Mouse (Mus musculus): ENCODE data around the gene Actr2. TPM values are rescaled to one million over a fixed set of nuclear protein-coding genes. Genes with fewer than 3 reads are reported as not detected.

The Actr2 gene
- polyA plus RNA-seq, 1 experiment = 30.2 TPM

- Histone ChIP-seq H3K4me3 (no peak overlapping the region), H3K4me2 (ENCODE audit: low read depth) (no peak overlapping the region), H3K79me2 (ENCODE audit: control insufficient read depth, insufficient read depth) (no peaks in the 10 kb centered on the region), H3K27me3 (ENCODE audit: control insufficient read depth, insufficient read depth, insufficient read length) (no peaks in the 10 kb centered on the region), H3K36me3 (ENCODE audit: control insufficient read depth, insufficient read depth) (peaks cover 29% of the 10 kb centered on the region), H3ac (ENCODE audit: control insufficient read depth, insufficient read length) (no peak overlapping the region)
- TF ChIP-seq SRF (IDR thresholded peaks at IDR 0.05; ENCODE audit: control insufficient read depth, insufficient read length, low read depth) = no peak
- TF ChIP-seq REST (IDR thresholded peaks at IDR 0.05; ENCODE audit: insufficient read depth, insufficient read length) = no peak
- no peak for TF ChIP-seq TCF3 (IDR thresholded peaks at IDR 0.05; ENCODE audit: insufficient read length, low read depth)
- no peak for TF ChIP-seq E2F4 (IDR thresholded peaks at IDR 0.05; ENCODE audit: insufficient read depth)
- no peak for TF ChIP-seq CEBPB (IDR thresholded peaks at IDR 0.05; ENCODE audit: insufficient read depth, poor library complexity, severe bottlenecking)
- no peak for TF ChIP-seq USF1 (IDR thresholded peaks at IDR 0.05; ENCODE audit: low read depth)
- TF ChIP-seq MYOD1 (IDR thresholded peaks at IDR 0.05; ENCODE audit: control insufficient read depth in 1 of 3, insufficient read length in 2 of 3, low read depth in 2 of 3) = no peak
- TF ChIP-seq MAX (IDR thresholded peaks at IDR 0.05; ENCODE audit: low read depth) = no peak
- no peak for TF ChIP-seq TCF12 (IDR thresholded peaks at IDR 0.05; ENCODE audit: insufficient read depth, poor library complexity, severe bottlenecking)
- TF ChIP-seq POLR2AphosphoS2 (IDR thresholded peaks at IDR 0.05; ENCODE audit: insufficient read length, low read depth) = no peak
- TF ChIP-seq POLR2A (IDR thresholded peaks at IDR 0.05; ENCODE audit: insufficient read length, low read depth) = no peak
- TF ChIP-seq MYOG (IDR thresholded peaks at IDR 0.05; ENCODE audit: control insufficient read depth in 1 of 3, insufficient read depth in 1 of 3, insufficient read length in 2 of 3, low read depth in 2 of 3) = no peak
Measured at GRCm38 (mm10) chr11:20053951-20054350, 58.8 kb downstream of the Actr2 start.

DNA sequence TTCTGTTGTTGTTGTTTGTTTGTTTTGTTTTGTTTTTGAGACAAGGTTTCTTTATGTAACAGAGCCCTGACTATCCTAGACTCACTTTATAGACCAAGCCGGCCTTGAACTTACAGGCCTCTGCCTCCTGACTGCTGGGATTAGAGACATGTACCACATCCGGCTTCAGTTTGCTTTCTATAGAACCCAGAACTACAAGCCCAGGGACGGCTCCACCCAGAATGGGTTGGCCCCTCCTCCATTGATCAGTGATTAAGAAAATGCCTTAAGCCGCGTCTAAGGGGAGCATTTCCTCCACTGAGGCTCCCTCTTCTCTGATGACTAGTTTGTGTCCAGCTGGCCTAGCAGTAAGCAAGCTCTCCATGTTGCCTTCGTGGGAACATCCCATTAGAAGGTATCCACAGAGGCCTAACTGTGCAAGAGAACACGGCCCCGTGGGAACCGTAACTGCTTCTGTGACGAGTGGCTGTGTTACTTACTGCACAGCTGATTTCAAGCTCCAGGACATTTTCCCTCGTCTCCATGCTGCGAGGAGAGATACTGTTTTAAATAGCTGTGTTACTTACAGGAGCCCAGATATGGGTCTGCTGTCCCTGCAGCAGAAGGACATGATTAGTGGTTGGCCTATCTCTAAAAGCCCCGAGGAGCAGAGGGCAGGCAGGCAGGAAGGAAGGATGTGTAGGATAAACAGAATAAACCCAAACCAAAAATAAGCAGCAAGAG lies 59.7 kb downstream of the Actr2 start:
- Histone ChIP-seq H3ac (ENCODE audit: control insufficient read depth, insufficient read length) (no peak overlapping the region), H3K4me2 (ENCODE audit: low read depth) (no peak overlapping the region), H3K79me2 (ENCODE audit: control insufficient read depth, insufficient read depth) (no peaks in the 10 kb centered on the region), H3K4me3 (no peak overlapping the region), H3K36me3 (ENCODE audit: control insufficient read depth, insufficient read depth) (peaks cover 20% of the 10 kb centered on the region), H3K27me3 (ENCODE audit: control insufficient read depth, insufficient read depth, insufficient read length) (no peaks in the 10 kb centered on the region)
- TF ChIP-seq POLR2AphosphoS2 (IDR thresholded peaks at IDR 0.05; ENCODE audit: insufficient read length, low read depth) = peak; percentile 23
- TF ChIP-seq POLR2A (IDR thresholded peaks at IDR 0.05; ENCODE audit: insufficient read length, low read depth) = no peak
- TF ChIP-seq REST (IDR thresholded peaks at IDR 0.05; ENCODE audit: insufficient read depth, insufficient read length) = no peak

GRCm38 (mm10) chr11:20045586-20045985 lies 67.1 kb downstream of the Actr2 start:
- Histone ChIP-seq H3K36me3 (ENCODE audit: control insufficient read depth, insufficient read depth) (peaks cover 3% of the 10 kb centered on the region), H3K79me2 (ENCODE audit: control insufficient read depth, insufficient read depth) (no peaks in the 10 kb centered on the region), H3ac (ENCODE audit: control insufficient read depth, insufficient read length) (no peak overlapping the region), H3K4me2 (ENCODE audit: low read depth) (no peak overlapping the region), H3K4me3 (no peak overlapping the region), H3K27me3 (ENCODE audit: control insufficient read depth, insufficient read depth, insufficient read length) (no peaks in the 10 kb centered on the region)
- no peak for TF ChIP-seq E2F4 (IDR thresholded peaks at IDR 0.05; ENCODE audit: insufficient read depth)
- no peak for TF ChIP-seq POLR2AphosphoS2 (IDR thresholded peaks at IDR 0.05; ENCODE audit: insufficient read length, low read depth)
- no peak for TF ChIP-seq TCF3 (IDR thresholded peaks at IDR 0.05; ENCODE audit: insufficient read length, low read depth)
- no peak for TF ChIP-seq SRF (IDR thresholded peaks at IDR 0.05; ENCODE audit: control insufficient read depth, insufficient read length, low read depth)
- TF ChIP-seq TCF12 (IDR thresholded peaks at IDR 0.05; ENCODE audit: insufficient read depth, poor library complexity, severe bottlenecking) = no peak
- no peak for TF ChIP-seq USF1 (IDR thresholded peaks at IDR 0.05; ENCODE audit: low read depth)
- TF ChIP-seq MYOD1 (IDR thresholded peaks at IDR 0.05; ENCODE audit: control insufficient read depth in 1 of 3, insufficient read length in 2 of 3, low read depth in 2 of 3) = no peak
- no peak for TF ChIP-seq REST (IDR thresholded peaks at IDR 0.05; ENCODE audit: insufficient read depth, insufficient read length)
- TF ChIP-seq MYOG (IDR thresholded peaks at IDR 0.05; ENCODE audit: control insufficient read depth in 1 of 3, insufficient read depth in 1 of 3, insufficient read length in 2 of 3, low read depth in 2 of 3) = no peak
- TF ChIP-seq CEBPB (IDR thresholded peaks at IDR 0.05; ENCODE audit: insufficient read depth, poor library complexity, severe bottlenecking) = no peak

DNA sequence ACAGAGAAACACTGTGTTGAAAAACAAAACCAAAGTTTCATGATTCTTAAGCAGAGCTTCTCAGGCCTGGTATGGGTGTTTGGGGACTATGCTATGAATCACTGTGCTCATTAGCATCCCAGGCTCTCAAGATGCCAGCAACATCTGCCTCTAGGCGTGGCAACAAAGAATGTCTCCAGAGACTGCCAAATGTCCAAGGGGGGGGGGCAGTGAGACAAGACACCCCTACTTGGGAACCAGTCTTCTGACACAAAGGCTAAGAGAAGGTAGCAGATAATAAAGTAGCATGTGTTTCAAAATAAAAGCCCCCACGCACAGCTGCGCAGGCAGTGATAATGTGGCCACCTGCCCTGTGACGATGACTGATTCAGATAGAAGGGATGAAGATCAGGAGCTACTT lies 69.5 kb downstream of the Actr2 start:
- Histone ChIP-seq H3K36me3 (ENCODE audit: control insufficient read depth, insufficient read depth) (no peaks in the 10 kb centered on the region), H3K79me2 (ENCODE audit: control insufficient read depth, insufficient read depth) (no peaks in the 10 kb centered on the region), H3K27me3 (ENCODE audit: control insufficient read depth, insufficient read depth, insufficient read length) (no peaks in the 10 kb centered on the region), H3ac (ENCODE audit: control insufficient read depth, insufficient read length) (no peak overlapping the region), H3K4me2 (ENCODE audit: low read depth) (peak overlapping the region; percentile 38), H3K4me3 (no peak overlapping the region)
- peak; percentile 36 for TF ChIP-seq TCF12 (IDR thresholded peaks at IDR 0.05; ENCODE audit: insufficient read depth, poor library complexity, severe bottlenecking)
- TF ChIP-seq USF1 (IDR thresholded peaks at IDR 0.05; ENCODE audit: low read depth) = no peak
- TF ChIP-seq REST (IDR thresholded peaks at IDR 0.05; ENCODE audit: insufficient read depth, insufficient read length) = no peak
- peak in 2 of 3 experiments; percentile 31 to 57 for TF ChIP-seq MYOD1 (IDR thresholded peaks at IDR 0.05; ENCODE audit: control insufficient read depth in 1 of 3, insufficient read length in 2 of 3, low read depth in 2 of 3)
- TF ChIP-seq MYOG (IDR thresholded peaks at IDR 0.05; ENCODE audit: control insufficient read depth in 1 of 3, insufficient read depth in 1 of 3, insufficient read length in 2 of 3, low read depth in 2 of 3) = peak in 2 of 3 experiments; percentile 3 to 52

- no peaks in the 10 kb centered on the region for H3K27me3 ChIP-seq (ENCODE audit: control insufficient read depth, insufficient read depth, insufficient read length)
- no peak overlapping the region for H3ac ChIP-seq (ENCODE audit: control insufficient read depth, insufficient read length)
- peak in 1 of 3 experiments; percentile 34 for TF ChIP-seq MYOD1 (IDR thresholded peaks at IDR 0.05; ENCODE audit: control insufficient read depth in 1 of 3, insufficient read length in 2 of 3, low read depth in 2 of 3)
- TF ChIP-seq CEBPB (IDR thresholded peaks at IDR 0.05; ENCODE audit: insufficient read depth, poor library complexity, severe bottlenecking) = no peak
- no peak for TF ChIP-seq USF1 (IDR thresholded peaks at IDR 0.05; ENCODE audit: low read depth)
- TF ChIP-seq TCF3 (IDR thresholded peaks at IDR 0.05; ENCODE audit: insufficient read length, low read depth) = no peak
- H3K4me3 ChIP-seq = no peak overlapping the region
- H3K36me3 ChIP-seq (ENCODE audit: control insufficient read depth, insufficient read depth) = no peaks in the 10 kb centered on the region
- H3K4me2 ChIP-seq (ENCODE audit: low read depth) = peak overlapping the region; percentile 38
- no peaks in the 10 kb centered on the region for H3K79me2 ChIP-seq (ENCODE audit: control insufficient read depth, insufficient read depth)
Measured at GRCm38 (mm10) chr11:20042106-20042505, 70.6 kb downstream of the Actr2 start.

All from myocyte (in vitro differentiated cells).